Mouse (Mus musculus) right cerebral cortex, postnatal 25 days (tissue): Measurements from ENCODE around the gene Fndc3b.
"Not testable (repeated sequence)": the region's sequence is repeated elsewhere in the genome, so short reads cannot be mapped to it uniquely, and the experiment has no call there.

Experiments
- DNase-seq: peaks from one replicate; pipeline ENCODE4 v3.0.0; 2022

Gene Fndc3b

GRCm38 (mm10) chr3:27490891-27491290 lies 220.2 kb downstream of the Fndc3b start:
- DNase-seq = no peak

- DNase-seq = no peak
Observed at GRCm38 (mm10) chr3:27489550-27489949, 221.6 kb downstream of the Fndc3b start.

- DNase-seq = no peak
Observed at GRCm38 (mm10) chr3:27485141-27485540, 226.0 kb downstream of the Fndc3b start.

GRCm38 (mm10) chr3:27484698-27485097 lies 226.4 kb downstream of the Fndc3b start:
- DNase-seq = no peak

GRCm38 (mm10) chr3:27483762-27484161 lies 227.3 kb downstream of the Fndc3b start:
- DNase-seq = no peak

- DNase-seq = no peak
Observed at GRCm38 (mm10) chr3:27483321-27483720, 227.8 kb downstream of the Fndc3b start.

GRCm38 (mm10) chr3:27481738-27482137 lies 229.4 kb downstream of the Fndc3b start:
- DNase-seq = no peak

- DNase-seq = no peak
Observed at GRCm38 (mm10) chr3:27479378-27479777, 231.7 kb downstream of the Fndc3b start.

GRCm38 (mm10) chr3:27478563-27479156 lies 232.4 kb downstream of the Fndc3b start:
- no peak for DNase-seq

GRCm38 (mm10) chr3:27477749-27478148 lies 233.4 kb downstream of the Fndc3b start:
- not testable (repeated sequence) for DNase-seq

GRCm38 (mm10) chr3:27475899-27476298 lies 235.2 kb downstream of the Fndc3b start:
- no peak for DNase-seq

- no peak for DNase-seq
Observed at GRCm38 (mm10) chr3:27473801-27474599, 237.1 kb downstream of the Fndc3b start.

GRCm38 (mm10) chr3:27472846-27473245 lies 238.3 kb downstream of the Fndc3b start:
- no peak for DNase-seq

GRCm38 (mm10) chr3:27470781-27471180 lies 240.3 kb downstream of the Fndc3b start:
- DNase-seq = no peak

- no peak for DNase-seq
Observed at GRCm38 (mm10) chr3:27469971-27470370, 241.1 kb downstream of the Fndc3b start.

GRCm38 (mm10) chr3:27467505-27468020 lies 243.5 kb downstream of the Fndc3b start:
- no peak for DNase-seq

GRCm38 (mm10) chr3:27466297-27466901 lies 244.7 kb downstream of the Fndc3b start:
- no peak for DNase-seq

GRCm38 (mm10) chr3:27463373-27463772 lies 247.7 kb downstream of the Fndc3b start:
- no peak for DNase-seq

- DNase-seq = no peak
Observed at GRCm38 (mm10) chr3:27462934-27463333, 248.2 kb downstream of the Fndc3b start.

GRCm38 (mm10) chr3:27462316-27462902 lies 248.7 kb downstream of the Fndc3b start:
- no peak for DNase-seq

- no peak for DNase-seq
Observed at GRCm38 (mm10) chr3:27461861-27462260, 249.2 kb downstream of the Fndc3b start.

GRCm38 (mm10) chr3:27461037-27461436 lies 250.1 kb downstream of the Fndc3b start:
- DNase-seq = peak; percentile 62

GRCm38 (mm10) chr3:27458416-27458815 lies 252.7 kb downstream of the Fndc3b start:
- no peak for DNase-seq
